ENCODE assay signal across 9 mouse cellular contexts in the genomic region with DNA sequence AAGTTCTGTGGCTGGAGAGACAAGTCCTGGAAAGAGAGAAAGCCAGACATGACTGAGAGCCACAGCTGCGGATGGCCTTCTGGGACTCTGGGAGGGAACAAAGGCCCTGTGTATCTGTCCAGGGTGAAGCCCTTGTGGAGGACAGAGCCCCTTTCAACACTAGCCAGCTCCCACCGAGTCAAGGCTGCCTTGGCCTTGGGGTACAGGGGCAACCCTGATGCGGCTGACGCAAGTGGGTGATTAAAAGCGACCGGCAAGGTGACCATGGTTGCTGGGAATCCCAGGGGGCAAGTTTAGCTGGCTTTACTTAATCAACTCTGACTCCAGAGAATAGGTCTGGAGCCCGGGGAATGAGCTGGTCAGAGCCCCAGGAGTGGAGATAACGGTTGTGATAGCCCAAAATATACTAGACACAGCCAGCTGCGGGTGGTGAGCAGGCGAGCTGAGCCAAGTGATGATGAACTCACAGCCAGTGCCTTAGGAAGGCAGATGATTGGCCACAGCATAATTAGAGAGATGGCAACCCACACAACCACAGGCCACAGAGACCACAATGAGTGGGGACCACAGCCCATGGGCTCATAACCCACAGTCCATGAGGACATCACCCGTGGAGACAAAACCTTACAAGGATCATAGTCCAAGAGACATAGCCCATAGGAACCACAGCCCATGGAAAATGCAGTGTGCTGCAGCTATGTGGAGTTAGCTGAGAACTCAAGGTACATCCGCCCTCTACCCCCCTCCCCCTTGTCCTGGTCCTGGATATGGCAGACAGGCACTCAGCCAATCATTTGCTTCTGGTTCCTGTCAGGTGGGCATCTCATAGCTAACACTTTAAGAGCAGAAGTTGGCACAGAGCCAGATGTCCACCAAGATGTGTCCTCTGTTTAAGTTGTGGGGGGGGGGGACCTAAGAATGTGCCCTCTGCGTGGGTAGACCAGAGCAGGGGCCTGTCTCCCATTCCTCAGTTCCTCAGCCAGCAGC. TPM values are rescaled to one million over a fixed set of nuclear protein-coding genes. Genes with fewer than 3 reads are reported as not detected.
DNase-seq lines count a peak whose midpoint lies in the region; ATAC-seq and TF ChIP-seq lines count a peak whose summit lies in the region.
"Had no signal": no experiment of that assay in that cellular context is flagged by ENCODE, and none has a peak within 500 bp of the region (broad histone marks: within the 10 kb centered on the region; RNA-seq: fewer than 3 reads in every experiment).

No protein-coding gene starts in this region.

- DNase-seq in heart, postnatal 36 days = no peak
- DNase-seq in retina, postnatal 1 day = peak; percentile 53
- no peak for DNase-seq in retina, embryonic 14.5 days (ENCODE audit: low spot score)
- peak; percentile 60 for DNase-seq in heart, postnatal 0 days (ENCODE audit: low spot score)
- DNase-seq in adipocyte (ENCODE audit: low spot score) = no peak
- no peak for DNase-seq in midbrain, embryonic 11.5 days (ENCODE audit: low spot score, missing footprints)
- DNase-seq in thymus, postnatal 10 days (ENCODE audit: low spot score in 2 of 2) = no peak
- DNase-seq: lung, postnatal 14 days had no signal

- peaks cover 46 to 51% of the 10 kb centered on the region in 2 experiments for H3K4me1 ChIP-seq in heart, embryonic 14.5 days (ENCODE audit: control insufficient read depth in 2 of 2, insufficient read depth in 2 of 2, low read length in 2 of 2)
- peaks cover 23% of the 10 kb centered on the region for H3K4me1 ChIP-seq in heart, postnatal 0 days (ENCODE audit: control insufficient read depth, insufficient read depth)
- no peaks in the 10 kb centered on the region for H3K4me1 ChIP-seq in midbrain, embryonic 11.5 days (ENCODE audit: control insufficient read depth, insufficient read depth, low read length)

- peak overlapping the region; percentile 66 to 91 for H3K27ac ChIP-seq in heart, embryonic 14.5 days (replicated peaks in 1 of 2; ENCODE audit: control insufficient read depth in 1 of 2, insufficient read depth in 1 of 2, low read depth in 2 of 2, low read length in 2 of 2)
- peak overlapping the region; percentile 71 for H3K27ac ChIP-seq in heart, postnatal 0 days (ENCODE audit: low read depth)
- no peak overlapping the region for H3K27ac ChIP-seq in midbrain, embryonic 11.5 days (ENCODE audit: low read depth, low read length)

- H3K9me3 ChIP-seq in heart, embryonic 14.5 days (ENCODE audit: control insufficient read depth, low read length) = no peaks in the 10 kb centered on the region
- no peaks in the 10 kb centered on the region for H3K9me3 ChIP-seq in heart, postnatal 0 days (replicated peaks; ENCODE audit: control insufficient read depth, low read length)
- no peaks in the 10 kb centered on the region for H3K9me3 ChIP-seq in midbrain, embryonic 11.5 days (ENCODE audit: control insufficient read depth, low read length)

- H3K36me3 ChIP-seq in heart, embryonic 14.5 days (ENCODE audit: control insufficient read depth, insufficient read depth, low read length) = no peaks in the 10 kb centered on the region
- H3K36me3 ChIP-seq in heart, postnatal 0 days (replicated peaks; ENCODE audit: control insufficient read depth, insufficient read depth, low read length) = no peaks in the 10 kb centered on the region
- no peaks in the 10 kb centered on the region for H3K36me3 ChIP-seq in midbrain, embryonic 11.5 days (ENCODE audit: control insufficient read depth, insufficient read depth, low read length)

- H3K4me3 ChIP-seq in heart, embryonic 14.5 days (ENCODE audit: control insufficient read depth in 1 of 2, insufficient read depth in 1 of 2, low read depth in 1 of 2, low read length in 2 of 2) = no peak overlapping the region
- no peak overlapping the region for H3K4me3 ChIP-seq in heart, postnatal 0 days (ENCODE audit: low read depth, low read length)
- H3K4me3 ChIP-seq in midbrain, embryonic 11.5 days (ENCODE audit: low read depth, low read length) = no peak overlapping the region

- ATAC-seq in heart, embryonic 14.5 days (ENCODE audit: insufficient number of reproducible peaks, insufficient read depth, low FRiP score, low read depth) = peak; percentile 68
- ATAC-seq in heart, postnatal 0 days (ENCODE audit: insufficient read depth, low read depth) = peak; percentile 80
- no peak for ATAC-seq in midbrain, embryonic 11.5 days (ENCODE audit: low FRiP score)

- H3K4me2 ChIP-seq in heart, embryonic 14.5 days (ENCODE audit: low read length) = peak overlapping the region; percentile 43
- H3K4me2 ChIP-seq in heart, postnatal 0 days (ENCODE audit: low read depth, low read length) = no peak overlapping the region
- no peak overlapping the region for H3K4me2 ChIP-seq in midbrain, embryonic 11.5 days

- intact Hi-C loops in heart, postnatal 36 days (cut with DNase I) = no loop called here

- no peaks in the 10 kb centered on the region for H3K27me3 ChIP-seq in heart, embryonic 14.5 days (ENCODE audit: control insufficient read depth, insufficient read depth, low read length)
- H3K27me3 ChIP-seq in heart, postnatal 0 days (ENCODE audit: control insufficient read depth, insufficient read depth, low read length) = no peaks in the 10 kb centered on the region
- H3K27me3 ChIP-seq in midbrain, embryonic 11.5 days (ENCODE audit: control insufficient read depth, insufficient read depth, low read length) = no peaks in the 10 kb centered on the region

- no peak for TF ChIP-seq CTCF in heart, postnatal 0 days (IDR thresholded peaks at IDR 0.05; ENCODE audit: low read depth)

- peak overlapping the region; percentile 34 for H3K9ac ChIP-seq in heart, embryonic 14.5 days (ENCODE audit: low read length)
- no peak overlapping the region for H3K9ac ChIP-seq in heart, postnatal 0 days (replicated peaks; ENCODE audit: low read depth, low read length)
- H3K9ac ChIP-seq in midbrain, embryonic 11.5 days (ENCODE audit: low read length) = no peak overlapping the region

- TF ChIP-seq EP300 in heart, postnatal 0 days (IDR thresholded peaks at IDR 0.05; ENCODE audit: low read depth) = no peak

- 24% methylated on average over 13 of the region's 13 CpGs for WGBS in heart, embryonic 14.5 days
- WGBS in heart, postnatal 0 days = 25% methylated on average over 13 of the region's 13 CpGs
- 84% methylated on average over 13 of the region's 13 CpGs for WGBS in midbrain, embryonic 11.5 days

RNA-seq across cellular contexts. Expression of a gene that starts 29.1 kb away (rescaled TPM):
- 105 TPM in 2 replicates for polyA plus RNA-seq in heart, embryonic 14.5 days (2014; fragmentation: Nextera tagmentation; extraction: Ambion mirVana)
- total RNA-seq in heart, postnatal 36 days (2021) = 10 to 100 TPM; 39.2 to 40.7 TPM
- 78.8 and 94.1 TPM in 2 replicates for total RNA-seq in heart, postnatal 0 days (2014; rRNA removed; ENCODE audit: low replicate concordance)
- 71.1 and 72.4 TPM in 2 replicates for polyA plus RNA-seq in heart, postnatal 0 days (2015; fragmentation: Nextera tagmentation; extraction: Ambion mirVana)
- polyA plus RNA-seq in midbrain, embryonic 11.5 days (2014; fragmentation: Nextera tagmentation; extraction: Ambion mirVana) = 63.6 and 69.7 TPM in 2 replicates

Comparison
In these comparisons a context has a peak if more than half of its experiments do, and no peak if none do; other contexts are left out.
1. DNase-seq: peak in retina, postnatal 1 day (single experiment) and heart, postnatal 0 days (single experiment); none in heart, postnatal 36 days (0 of 2), retina, embryonic 14.5 days (single experiment), adipocyte (single experiment), midbrain, embryonic 11.5 days (single experiment) and thymus, postnatal 10 days (0 of 2).